ENCODE assay signal across 12 mouse cellular contexts in the genomic region with DNA sequence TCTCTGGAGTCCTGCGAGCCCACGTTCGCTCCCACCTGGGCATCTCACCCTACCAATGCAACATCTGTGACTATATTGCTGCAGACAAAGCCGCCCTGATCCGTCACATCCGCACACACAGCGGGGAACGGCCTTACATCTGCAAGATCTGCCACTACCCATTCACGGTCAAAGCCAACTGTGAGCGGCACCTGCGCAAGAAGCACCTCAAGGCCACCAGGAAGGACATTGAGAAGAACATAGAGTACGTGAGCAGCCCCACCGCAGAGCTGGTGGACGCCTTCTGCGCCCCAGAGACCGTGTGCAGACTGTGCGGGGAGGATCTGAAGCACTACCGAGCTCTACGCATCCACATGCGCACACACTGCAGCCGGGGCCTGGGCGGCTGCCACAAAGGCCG.
"Had no signal": no experiment of that assay in that cellular context is flagged by ENCODE, and none has a peak within 500 bp of the region (broad histone marks: within the 10 kb centered on the region; RNA-seq: fewer than 3 reads in every experiment).

No protein-coding gene starts in this region.

- H3K9me3 ChIP-seq: limb, embryonic 10.5 days; liver, embryonic 13.5 days; megakaryocyte, embryonic 14.5 days had no signal

- H3K27me3 ChIP-seq: liver, embryonic 13.5 days; megakaryocyte, embryonic 14.5 days had no signal

- H3K4me2 ChIP-seq: liver, embryonic 13.5 days; midbrain, embryonic 11.5 days had no signal

- H3K4me3 ChIP-seq: left cerebral cortex, adult 2 months; limb, embryonic 10.5 days; liver, embryonic 13.5 days; megakaryocyte, embryonic 14.5 days had no signal

- DNase-seq: kidney, adult 11 months; kidney, adult 9 months; liver, embryonic 13.5 days; liver, postnatal 0 days; right cerebral cortex, adult 18-20 months; right cerebral cortex, postnatal 25 days; thymus, postnatal 36 days had no signal

- H3K4me1 ChIP-seq: limb, embryonic 10.5 days; liver, embryonic 13.5 days had no signal

- H3K27ac ChIP-seq: left cerebral cortex, adult 2 months; limb, embryonic 10.5 days; liver, embryonic 13.5 days; macrophage had no signal

- H3K9ac ChIP-seq: liver, embryonic 13.5 days; liver, postnatal 0 days had no signal

- ATAC-seq: liver, postnatal 0 days had no signal
